Mouse (Mus musculus) intestine, embryonic 16.5 days (tissue): ENCODE results near the gene 9130023H24Rik. TPM values are rescaled to one million over a fixed set of nuclear protein-coding genes. Genes with fewer than 3 reads are reported as not detected.

Source experiments
- polyA plus RNA-seq: library from polyadenylated mRNA; unstranded; fragments of >200 nt; fragmentation: Nextera tagmentation; extraction: Ambion mirVana; gene quantifications from 2 replicates; pipeline ENCODE4 v1.2.1, GENCODE M21; 2015

Gene 9130023H24Rik
- polyA plus RNA-seq, 1 experiment from 2014 or later = 5.7 TPM

Other genes with a start within 250 kb of the 9130023H24Rik start
- gene Pycard, start 244.2 kb downstream of the 9130023H24Rik start, polyA plus RNA-seq = 623 and 626 TPM in 2 replicates
- 0.38 and 0.60 TPM in 2 replicates for gene Trim72, start 234.1 kb downstream of the 9130023H24Rik start, polyA plus RNA-seq
- gene Itgam, start 175.4 kb downstream of the 9130023H24Rik start, polyA plus RNA-seq = 2.4 and 2.5 TPM in 2 replicates
- gene Gm49368, start 175.3 kb downstream of the 9130023H24Rik start, polyA plus RNA-seq = not detected in 2 replicates
- gene Itgax, start 108.5 kb downstream of the 9130023H24Rik start, polyA plus RNA-seq = 0.75 and 0.92 TPM in 2 replicates
- gene Itgad, start 83.7 kb downstream of the 9130023H24Rik start, polyA plus RNA-seq = 0.05 and 0.15 TPM in 2 replicates
- gene Cox6a2, start 31.6 kb downstream of the 9130023H24Rik start, polyA plus RNA-seq = 0.77 and 0.95 TPM in 2 replicates
- 15.4 and 17.8 TPM in 2 replicates for gene Armc5, start 689 bp downstream of the 9130023H24Rik start, polyA plus RNA-seq
- 167 and 175 TPM in 2 replicates for gene Tgfb1i1, start 8.8 kb upstream of the 9130023H24Rik start, polyA plus RNA-seq
- gene Slc5a2, start 27.6 kb upstream of the 9130023H24Rik start, polyA plus RNA-seq = not detected in 2 replicates
- gene BC017158, start 60.1 kb upstream of the 9130023H24Rik start, polyA plus RNA-seq = 49.6 and 53.4 TPM in 2 replicates
- gene Rgs10, start 180.7 kb upstream of the 9130023H24Rik start, polyA plus RNA-seq = 28.1 and 30.3 TPM in 2 replicates
- gene Tial1, start 223.7 kb upstream of the 9130023H24Rik start, polyA plus RNA-seq = 15.9 and 19.0 TPM in 2 replicates